Mouse (Mus musculus) kidney, embryonic 15.5 days (tissue): ENCODE results near the gene Adgrd1. TPM values are rescaled to one million over a fixed set of nuclear protein-coding genes. Genes with fewer than 3 reads are reported as not detected.

Source experiments
- ATAC-seq: fragments of 200-750 bp; cut with Nextera tagmentation; replicated peaks from 2 replicates; pipeline ENCODE4 v1.8.0; 2017; ENCODE audit warnings: moderate TSS enrichment; ENCODE audit not compliant: low FRiP score
- H3K27ac ChIP-seq: fragments of 300-500 bp; sonication (generic); 2 replicates; pipeline ENCODE4 v1.5.1; 2015; ENCODE audit warnings: mild to moderate bottlenecking, inconsistent platforms
- H3K27me3 ChIP-seq: fragments of 300-500 bp; sonication (generic); 2 replicates; pipeline ENCODE4 v1.6.1; 2015; ENCODE audit warnings: inconsistent platforms
- H3K36me3 ChIP-seq: fragments of 300-500 bp; sonication (generic); 2 replicates; pipeline ENCODE4 v1.6.1; 2015; ENCODE audit warnings: inconsistent platforms
- H3K4me1 ChIP-seq: fragments of 300-500 bp; sonication (generic); 2 replicates; pipeline ENCODE4 v1.6.1; 2015; ENCODE audit warnings: inconsistent platforms
- H3K4me2 ChIP-seq: fragments of 300-500 bp; sonication (generic); 2 replicates; pipeline ENCODE4 v1.6.1; 2015; ENCODE audit warnings: moderate library complexity, mild to moderate bottlenecking, inconsistent platforms
- H3K4me3 ChIP-seq: fragments of 300-500 bp; sonication (generic); replicated peaks from 2 replicates; pipeline ENCODE4 v1.5.1; 2015; ENCODE audit warnings: mild to moderate bottlenecking, inconsistent platforms
- H3K9ac ChIP-seq: fragments of 300-500 bp; sonication (generic); 2 replicates; pipeline ENCODE4 v1.6.1; 2015; ENCODE audit warnings: mild to moderate bottlenecking, inconsistent platforms
- H3K9me3 ChIP-seq: fragments of 300-500 bp; sonication (generic); replicated peaks from 2 replicates; pipeline ENCODE4 v1.6.1; 2016; ENCODE audit warnings: inconsistent platforms
- WGBS: fragments of 180-500 bp; shearing (Covaris S2); methylation state at CpG from one replicate; pipeline ENCODE4 v1.1.7; 2015; ENCODE audit warnings: mixed read lengths; 5-methylcytosine and 5-hydroxymethylcytosine counted together
- polyA plus RNA-seq: library from polyadenylated mRNA; unstranded; fragments of >200 nt; fragmentation: Nextera tagmentation; extraction: Ambion mirVana; gene quantifications from 2 replicates; pipeline ENCODE4 v1.2.1, GENCODE M21; 2015

Gene Adgrd1
- 1.4 and 1.8 TPM in 2 replicates for polyA plus RNA-seq

GRCm38 (mm10) chr5:129096511-129096910, at the start of gene Adgrd1:
Adgrd1 (plus strand) TSS chr5:129096750.
- Histone ChIP-seq H3K27ac (no peak within 1 kb of the TSS), H3K36me3 (no peaks in the 10 kb centered on the region), H3K9me3 (no peaks in the 10 kb centered on the region), H3K4me1 (peaks cover 17% of the 10 kb centered on the region), H3K27me3 (peaks cover 14% of the 10 kb centered on the region), H3K4me2 (peak within 1 kb of the TSS; percentile 17; the same call in 1 of the 2 replicates), H3K9ac (no peak within 1 kb of the TSS), H3K4me3 (no peak within 1 kb of the TSS)
- 15% methylated on average over 6 of the region's 6 CpGs for WGBS
- ATAC-seq: peak; percentile 57; the same call in 1 of the 2 replicates

- Histone ChIP-seq H3K36me3 (no peaks in the 10 kb centered on the region), H3K27me3 (peaks cover 7% of the 10 kb centered on the region; the same call in 1 of the 2 replicates), H3K27ac (no peak overlapping the region), H3K4me2 (no peak overlapping the region), H3K9ac (no peak overlapping the region), H3K4me1 (peaks cover 3% of the 10 kb centered on the region; the same call in 1 of the 2 replicates), H3K4me3 (no peak overlapping the region), H3K9me3 (no peaks in the 10 kb centered on the region)
- ATAC-seq: no peak
- 82% methylated on average over 9 of the region's 9 CpGs for WGBS
Measured at GRCm38 (mm10) chr5:129049372-129049771, 47.2 kb upstream of the Adgrd1 start.

- H3K9me3 ChIP-seq: no peaks in the 10 kb centered on the region
- H3K4me3 ChIP-seq: no peak overlapping the region
- no peaks in the 10 kb centered on the region for H3K4me1 ChIP-seq
- H3K27ac ChIP-seq: no peak overlapping the region
- peaks cover 9% of the 10 kb centered on the region; the same call in 1 of the 2 replicates for H3K27me3 ChIP-seq
- no peak for ATAC-seq
- 84% methylated on average over 3 of the region's 3 CpGs for WGBS
- no peak overlapping the region for H3K4me2 ChIP-seq
- H3K36me3 ChIP-seq: no peaks in the 10 kb centered on the region
- H3K9ac ChIP-seq: no peak overlapping the region
Measured at GRCm38 (mm10) chr5:129051910-129052309, 44.6 kb upstream of the Adgrd1 start.

GRCm38 (mm10) chr5:129052636-129053355, 43.8 kb upstream of the Adgrd1 start:
- H3K9ac ChIP-seq: no peak overlapping the region
- no peak overlapping the region for H3K4me3 ChIP-seq
- H3K27ac ChIP-seq: no peak overlapping the region
- no peaks in the 10 kb centered on the region for H3K4me1 ChIP-seq
- H3K4me2 ChIP-seq: no peak overlapping the region
- peaks cover 17% of the 10 kb centered on the region; the same call in 1 of the 2 replicates for H3K27me3 ChIP-seq
- H3K9me3 ChIP-seq: no peaks in the 10 kb centered on the region
- H3K36me3 ChIP-seq: no peaks in the 10 kb centered on the region
- no peak for ATAC-seq
- WGBS: 48% methylated on average over 20 of the region's 20 CpGs

GRCm38 (mm10) chr5:129054675-129055284, 41.8 kb upstream of the Adgrd1 start:
- Histone ChIP-seq H3K36me3 (no peaks in the 10 kb centered on the region), H3K4me2 (no peak overlapping the region), H3K27me3 (peaks cover 25% of the 10 kb centered on the region; the same call in 1 of the 2 replicates), H3K4me1 (no peaks in the 10 kb centered on the region), H3K4me3 (no peak overlapping the region), H3K27ac (no peak overlapping the region), H3K9me3 (no peaks in the 10 kb centered on the region), H3K9ac (no peak overlapping the region)
- WGBS: 51% methylated on average over 9 of the region's 9 CpGs
- peak; percentile 56; the same call in 1 of the 2 replicates for ATAC-seq

GRCm38 (mm10) chr5:129059116-129059515, 37.4 kb upstream of the Adgrd1 start:
- no peak overlapping the region for H3K9ac ChIP-seq
- no peak overlapping the region for H3K4me3 ChIP-seq
- peaks cover 50% of the 10 kb centered on the region for H3K27me3 ChIP-seq
- WGBS: 84% methylated on average over 3 of the region's 3 CpGs
- H3K27ac ChIP-seq: no peak overlapping the region
- H3K4me2 ChIP-seq: no peak overlapping the region
- H3K4me1 ChIP-seq: peaks cover 12% of the 10 kb centered on the region
- no peaks in the 10 kb centered on the region for H3K36me3 ChIP-seq
- no peak for ATAC-seq
- no peaks in the 10 kb centered on the region for H3K9me3 ChIP-seq

- no peaks in the 10 kb centered on the region for H3K9me3 ChIP-seq
- no peak overlapping the region for H3K4me3 ChIP-seq
- H3K9ac ChIP-seq: no peak overlapping the region
- no peak; the same call in 1 of the 2 replicates for ATAC-seq
- peaks cover 50% of the 10 kb centered on the region for H3K27me3 ChIP-seq
- H3K27ac ChIP-seq: no peak overlapping the region
- 17% methylated on average over 13 of the region's 13 CpGs for WGBS
- no peak overlapping the region for H3K4me2 ChIP-seq
- H3K36me3 ChIP-seq: no peaks in the 10 kb centered on the region
- H3K4me1 ChIP-seq: peaks cover 26% of the 10 kb centered on the region
Measured at GRCm38 (mm10) chr5:129061579-129061978, 35.0 kb upstream of the Adgrd1 start.

- WGBS: 11% methylated on average over 21 of the region's 21 CpGs
- Histone ChIP-seq H3K4me2 (peak overlapping the region; percentile 55), H3K36me3 (no peaks in the 10 kb centered on the region), H3K9ac (no peak overlapping the region), H3K4me3 (peak overlapping the region; percentile 30), H3K9me3 (no peaks in the 10 kb centered on the region), H3K4me1 (peaks cover 32% of the 10 kb centered on the region), H3K27ac (no peak overlapping the region), H3K27me3 (peaks cover 36% of the 10 kb centered on the region)
- 0 out of 2 replicates have a peak, but pooled peaks have one; percentile 15 for ATAC-seq
Measured at GRCm38 (mm10) chr5:129063037-129063791, 33.3 kb upstream of the Adgrd1 start.

- WGBS: 30% methylated on average over 8 of the region's 8 CpGs
- Histone ChIP-seq H3K9me3 (no peaks in the 10 kb centered on the region), H3K9ac (no peak overlapping the region), H3K36me3 (no peaks in the 10 kb centered on the region), H3K4me2 (peak overlapping the region; percentile 55), H3K4me3 (peak overlapping the region; percentile 30), H3K4me1 (peaks cover 32% of the 10 kb centered on the region), H3K27me3 (peaks cover 32% of the 10 kb centered on the region), H3K27ac (no peak overlapping the region)
- ATAC-seq: 0 out of 2 replicates have a peak, but pooled peaks have one; percentile 1
Measured at GRCm38 (mm10) chr5:129063792-129064087, 32.8 kb upstream of the Adgrd1 start.

GRCm38 (mm10) chr5:129064186-129064585, 32.4 kb upstream of the Adgrd1 start:
- Histone ChIP-seq H3K9ac (no peak overlapping the region), H3K4me1 (peaks cover 32% of the 10 kb centered on the region), H3K9me3 (no peaks in the 10 kb centered on the region), H3K4me3 (no peak overlapping the region), H3K4me2 (0 out of 2 replicates have a peak overlapping the region, but pooled peaks have one; percentile 55), H3K36me3 (no peaks in the 10 kb centered on the region), H3K27ac (no peak overlapping the region), H3K27me3 (peaks cover 32% of the 10 kb centered on the region)
- no peak for ATAC-seq
- WGBS: 67% methylated on average over 11 of the region's 11 CpGs

GRCm38 (mm10) chr5:129065301-129065700, 31.2 kb upstream of the Adgrd1 start:
- no peaks in the 10 kb centered on the region for H3K9me3 ChIP-seq
- no peaks in the 10 kb centered on the region for H3K36me3 ChIP-seq
- ATAC-seq: no peak
- H3K4me1 ChIP-seq: peaks cover 32% of the 10 kb centered on the region
- H3K27ac ChIP-seq: no peak overlapping the region
- H3K27me3 ChIP-seq: peaks cover 28% of the 10 kb centered on the region
- H3K9ac ChIP-seq: no peak overlapping the region
- 80% methylated on average over 12 of the region's 12 CpGs for WGBS
- H3K4me3 ChIP-seq: no peak overlapping the region
- H3K4me2 ChIP-seq: no peak overlapping the region

GRCm38 (mm10) chr5:129065946-129066345, 30.6 kb upstream of the Adgrd1 start:
- Histone ChIP-seq H3K27me3 (peaks cover 25% of the 10 kb centered on the region), H3K9me3 (no peaks in the 10 kb centered on the region), H3K4me1 (peaks cover 36% of the 10 kb centered on the region), H3K4me2 (no peak overlapping the region), H3K36me3 (no peaks in the 10 kb centered on the region), H3K9ac (no peak overlapping the region), H3K4me3 (no peak overlapping the region), H3K27ac (no peak overlapping the region)
- 63% methylated on average over 9 of the region's 9 CpGs for WGBS
- no peak for ATAC-seq
